Mouse (Mus musculus) heart, postnatal 10 days (tissue): ENCODE measurements at regions not wholly inside any gene's neighbourhood (a gene's known extent, or its start where the extent isn't known, plus 50 kb on each side); places are given as distances from the start of the nearest gene placed in this dataset.

Experiments used
- DNase-seq, 2 experiments: peaks; one replicate each; pipeline ENCODE4 v3.0.0; 2021
- intact Hi-C: fragments of 180-260 bp; cut with DNase I; formaldehyde crosslinking; loops from one replicate; pipeline ENCODE4 v1.15.1; 2025

- intact Hi-C loops = no loop called here
- DNase-seq = no peak
These were observed 53.0 kb upstream of the Egln3 start for GRCm38 (mm10) chr12:54256506-54257128.
